28 mouse cellular contexts compared by ENCODE assay signal in the genomic region with DNA sequence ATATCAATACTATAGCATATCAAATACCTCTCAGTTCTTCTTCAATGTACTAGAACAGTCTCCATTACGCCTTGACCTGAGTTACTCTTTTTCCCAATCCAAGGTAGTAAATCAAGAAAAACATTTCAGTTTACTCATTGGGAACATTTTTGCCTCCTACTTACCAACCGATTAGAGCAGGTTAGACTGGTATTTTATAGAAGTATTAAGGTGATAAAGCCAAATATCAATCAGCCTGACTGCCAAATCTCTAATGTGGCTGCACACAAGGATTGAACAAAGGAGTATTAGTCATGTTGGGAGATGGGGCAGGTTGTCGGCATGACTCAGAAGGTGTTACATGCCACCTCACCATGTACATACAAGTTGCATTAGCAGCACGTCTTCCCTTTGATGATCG.
"Had no signal": no experiment of that assay in that cellular context is flagged by ENCODE, and none has a peak within 500 bp of the region (broad histone marks: within the 10 kb centered on the region; RNA-seq: fewer than 3 reads in every experiment).

No protein-coding gene starts in this region.

- ATAC-seq: forebrain, embryonic 13.5 days; forebrain, embryonic 14.5 days; forebrain, embryonic 15.5 days; forebrain, embryonic 16.5 days; forebrain, postnatal 0 days had no signal

- H3K27me3 ChIP-seq: embryonic facial prominence, embryonic 12.5 days; embryonic facial prominence, embryonic 13.5 days; embryonic facial prominence, embryonic 15.5 days; forebrain, embryonic 12.5 days; forebrain, embryonic 13.5 days; forebrain, embryonic 15.5 days had no signal

- H3K4me3 ChIP-seq: embryonic facial prominence, embryonic 10.5 days; embryonic facial prominence, embryonic 12.5 days; embryonic facial prominence, embryonic 13.5 days; embryonic facial prominence, embryonic 15.5 days; erythroblast, embryonic 14.5 days; forebrain, embryonic 10.5 days; forebrain, embryonic 12.5 days; forebrain, embryonic 13.5 days; forebrain, embryonic 15.5 days; gastrocnemius, adult 2 months; heart, adult 2 months had no signal

- H3K9ac ChIP-seq: embryonic facial prominence, embryonic 12.5 days; embryonic facial prominence, embryonic 13.5 days; embryonic facial prominence, embryonic 15.5 days; forebrain, embryonic 12.5 days; forebrain, embryonic 13.5 days; forebrain, embryonic 15.5 days; forebrain, postnatal 0 days had no signal

- H3K4me1 ChIP-seq: embryonic facial prominence, embryonic 10.5 days; embryonic facial prominence, embryonic 12.5 days; embryonic facial prominence, embryonic 13.5 days; embryonic facial prominence, embryonic 15.5 days; forebrain, embryonic 10.5 days; forebrain, embryonic 12.5 days; forebrain, embryonic 13.5 days; forebrain, embryonic 15.5 days had no signal

- H3K36me3 ChIP-seq: embryonic facial prominence, embryonic 10.5 days; embryonic facial prominence, embryonic 12.5 days; embryonic facial prominence, embryonic 13.5 days; embryonic facial prominence, embryonic 15.5 days; forebrain, embryonic 10.5 days; forebrain, embryonic 12.5 days; forebrain, embryonic 15.5 days had no signal

- H3K27ac ChIP-seq: embryonic facial prominence, embryonic 10.5 days; embryonic facial prominence, embryonic 12.5 days; embryonic facial prominence, embryonic 13.5 days; embryonic facial prominence, embryonic 15.5 days; forebrain, embryonic 10.5 days; forebrain, embryonic 12.5 days; forebrain, embryonic 13.5 days; forebrain, embryonic 15.5 days; gastrocnemius, adult 2 months; heart, adult 2 months had no signal

- H3K9me3 ChIP-seq: embryonic facial prominence, embryonic 10.5 days; embryonic facial prominence, embryonic 12.5 days; embryonic facial prominence, embryonic 13.5 days; embryonic facial prominence, embryonic 15.5 days; forebrain, embryonic 10.5 days; forebrain, embryonic 12.5 days; forebrain, embryonic 13.5 days; forebrain, embryonic 15.5 days had no signal

- DNase-seq: cerebellum, adult 8-10 months; cerebellum, adult 9-10 months; cerebellum, adult 9-11 months; cerebellum, postnatal 10 days; cerebellum, postnatal 14 days; cerebellum, postnatal 25 days; cerebellum, postnatal 36 days; embryo, embryonic 11 days; forebrain, postnatal 0 days; gastrocnemius, adult 2 months; gastrocnemius, postnatal 10 days; gastrocnemius, postnatal 14 days; gastrocnemius, postnatal 25 days; gastrocnemius, postnatal 36 days; heart, adult 11 months; heart, adult 18-20 months; heart, adult 2 months had no signal

- H3K4me2 ChIP-seq: embryonic facial prominence, embryonic 12.5 days; embryonic facial prominence, embryonic 13.5 days; embryonic facial prominence, embryonic 15.5 days; forebrain, embryonic 12.5 days; forebrain, embryonic 13.5 days; forebrain, embryonic 15.5 days had no signal
